Mouse (Mus musculus): ENCODE data around the gene Chd9.

Gene Chd9

GRCm38 (mm10) chr8:90828181-90828986 lies at the start of gene Chd9:
Chd9 (plus strand) TSS chr8:90828352.
- in situ Hi-C loops (cut with MboI; ENCODE audit: low sequenced_read_pairs), result no loop called here

GRCm38 (mm10) chr8:90791616-90792015 lies 36.5 kb upstream of the Chd9 start:
- in situ Hi-C loops (cut with MboI; ENCODE audit: low sequenced_read_pairs), result no loop called here

GRCm38 (mm10) chr8:90793710-90794109 lies 34.4 kb upstream of the Chd9 start:
- in situ Hi-C loops (cut with MboI; ENCODE audit: low sequenced_read_pairs), result no loop called here

GRCm38 (mm10) chr8:90794990-90795861 lies 32.9 kb upstream of the Chd9 start:
- in situ Hi-C loops (cut with MboI; ENCODE audit: low sequenced_read_pairs), result no loop called here

GRCm38 (mm10) chr8:90799473-90799872 lies 28.7 kb upstream of the Chd9 start:
- in situ Hi-C loops (cut with MboI; ENCODE audit: low sequenced_read_pairs), result no loop called here

- in situ Hi-C loops (cut with MboI; ENCODE audit: low sequenced_read_pairs), result no loop called here
These were observed 14.4 kb upstream of the Chd9 start for GRCm38 (mm10) chr8:90813602-90814320.

GRCm38 (mm10) chr8:90816061-90816882 lies 11.9 kb upstream of the Chd9 start:
- in situ Hi-C loops (cut with MboI; ENCODE audit: low sequenced_read_pairs), result no loop called here

GRCm38 (mm10) chr8:90817293-90817692 lies 10.9 kb upstream of the Chd9 start, which contains the start of gene Gm19935:
Gm19935 (minus strand) TSS chr8:90817393.
- in situ Hi-C loops (cut with MboI; ENCODE audit: low sequenced_read_pairs), result no loop called here

- in situ Hi-C loops (cut with MboI; ENCODE audit: low sequenced_read_pairs), result no loop called here
These were observed 8.4 kb upstream of the Chd9 start for GRCm38 (mm10) chr8:90819561-90820320.

GRCm38 (mm10) chr8:90820321-90820696 lies 7.8 kb upstream of the Chd9 start:
- in situ Hi-C loops (cut with MboI; ENCODE audit: low sequenced_read_pairs), result no loop called here

- in situ Hi-C loops (cut with MboI; ENCODE audit: low sequenced_read_pairs), result no loop called here
These were observed 5.7 kb upstream of the Chd9 start for GRCm38 (mm10) chr8:90822443-90822842.

GRCm38 (mm10) chr8:90825459-90825871 lies 2.7 kb upstream of the Chd9 start:
- in situ Hi-C loops (cut with MboI; ENCODE audit: low sequenced_read_pairs), result no loop called here

GRCm38 (mm10) chr8:90828987-90829740 lies 1.0 kb downstream of the Chd9 start:
- in situ Hi-C loops (cut with MboI; ENCODE audit: low sequenced_read_pairs), result no loop called here

GRCm38 (mm10) chr8:90829825-90830224 lies 1.7 kb downstream of the Chd9 start:
- in situ Hi-C loops (cut with MboI; ENCODE audit: low sequenced_read_pairs), result loop anchor here (10.0 kb wide), 1 partner anchor 55 kb away; no protein-coding TSS in a partner anchor

GRCm38 (mm10) chr8:90830980-90831379 lies 2.8 kb downstream of the Chd9 start:
- in situ Hi-C loops (cut with MboI; ENCODE audit: low sequenced_read_pairs), result loop anchor here (10.0 kb wide), 1 partner anchor 54 kb away; no protein-coding TSS in a partner anchor

GRCm38 (mm10) chr8:90832576-90833289 lies 4.6 kb downstream of the Chd9 start:
- in situ Hi-C loops (cut with MboI; ENCODE audit: low sequenced_read_pairs), result loop anchor here (10.0 kb wide), 1 partner anchor 52 kb away; no protein-coding TSS in a partner anchor

- in situ Hi-C loops (cut with MboI; ENCODE audit: low sequenced_read_pairs), result loop anchor here (10.0 kb wide), 1 partner anchor 51 kb away; no protein-coding TSS in a partner anchor
These were observed 5.6 kb downstream of the Chd9 start for GRCm38 (mm10) chr8:90833628-90834320.
